29 mouse cellular contexts compared by ENCODE assay signal in the genomic region with DNA sequence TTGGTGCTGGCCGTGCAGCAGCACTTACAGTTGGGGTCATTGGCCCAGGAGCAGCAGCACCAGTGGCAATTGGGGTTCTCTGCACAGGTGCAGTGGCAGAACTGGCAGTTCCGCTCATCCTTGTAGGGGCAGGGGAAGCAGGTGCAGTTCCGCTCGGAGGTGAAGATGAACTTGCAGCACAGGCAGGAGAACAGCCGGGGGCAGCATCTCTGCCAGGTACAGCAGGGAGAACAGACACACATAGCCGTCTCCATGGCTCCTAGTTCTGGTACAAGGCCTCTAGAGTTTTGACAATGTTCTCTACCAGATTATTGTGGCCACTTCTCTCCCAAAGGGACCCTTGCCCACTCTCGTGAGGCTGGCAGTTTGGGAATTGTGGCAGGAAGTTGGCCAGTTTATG. TPM values are rescaled to one million over a fixed set of nuclear protein-coding genes. Genes with fewer than 3 reads are reported as not detected.
DNase-seq lines count a peak whose midpoint lies in the region; TF ChIP-seq lines count a peak whose summit lies in the region.
"Had no signal": no experiment of that assay in that cellular context is flagged by ENCODE, and none has a peak within 500 bp of the region (broad histone marks: within the 10 kb centered on the region; RNA-seq: fewer than 3 reads in every experiment).

A gene (minus strand): TSS at position 368 of the 400 bp plus-strand sequence.

- no peak within 1 kb of the TSS for H3K9ac ChIP-seq in heart, adult 2 months (ENCODE audit: low read depth, low read length)
- H3K9ac ChIP-seq: embryonic facial prominence, embryonic 12.5 days; forebrain, embryonic 13.5 days; forebrain, embryonic 15.5 days; forebrain, postnatal 0 days had no signal

- no peaks in the 10 kb centered on the region for H3K36me3 ChIP-seq in heart, adult 2 months (ENCODE audit: control insufficient read depth, insufficient read depth, low read length)
- H3K36me3 ChIP-seq: embryonic facial prominence, embryonic 10.5 days; embryonic facial prominence, embryonic 12.5 days; forebrain, embryonic 15.5 days; G1E had no signal

- H3K4me3 ChIP-seq in heart, adult 2 months, result no peak within 1 kb of the TSS
- H3K4me3 ChIP-seq: embryonic facial prominence, embryonic 10.5 days; embryonic facial prominence, embryonic 12.5 days; forebrain, embryonic 13.5 days; forebrain, embryonic 15.5 days had no signal

- TF ChIP-seq EP300 in heart, adult 2 months (IDR thresholded peaks at IDR 0.05; ENCODE audit: insufficient read depth, low read depth, low read length), result no peak

- H3K4me1 ChIP-seq in heart, adult 2 months (ENCODE audit: control insufficient read depth, insufficient read depth, low read length), result no peaks in the 10 kb centered on the region
- H3K4me1 ChIP-seq: embryonic facial prominence, embryonic 10.5 days; embryonic facial prominence, embryonic 12.5 days; forebrain, embryonic 13.5 days; forebrain, embryonic 15.5 days had no signal

- no peak for TF ChIP-seq CTCF in heart, adult 2 months (IDR thresholded peaks at IDR 0.05)

- H3K27me3 ChIP-seq in heart, adult 2 months (ENCODE audit: control insufficient read depth, insufficient read depth, low read length), result no peaks in the 10 kb centered on the region
- H3K27me3 ChIP-seq: CH12.LX; embryonic facial prominence, embryonic 12.5 days; forebrain, embryonic 13.5 days; forebrain, embryonic 15.5 days had no signal

- no peaks in the 10 kb centered on the region for H3K79me2 ChIP-seq in heart, adult 2 months (replicated peaks; ENCODE audit: control insufficient read depth, insufficient read depth, low read length)

- H3K27ac ChIP-seq in heart, adult 2 months, result no peak within 1 kb of the TSS
- H3K27ac ChIP-seq: embryonic facial prominence, embryonic 10.5 days; embryonic facial prominence, embryonic 12.5 days; forebrain, embryonic 13.5 days; forebrain, embryonic 15.5 days had no signal

- DNase-seq in cerebellum, adult 9-10 months, result peak; percentile 5
- DNase-seq in cerebellum, adult 11-12 months, result no peak
- peak; percentile 43 to 67 for DNase-seq in cerebellum, postnatal 10 days
- DNase-seq in cerebellum, adult 11 months, result no peak
- DNase-seq in cerebellum, postnatal 25 days, result peak; percentile 29 to 50
- no peak for DNase-seq in cerebellum, postnatal 4 days (ENCODE audit: low spot score in 2 of 2)
- DNase-seq in brain, adult 2 months (ENCODE audit: low read depth, low spot score), result peak; percentile 15
- DNase-seq in heart, adult 2 months, result no peak
- DNase-seq: adrenal gland, adult 8-10 months; adrenal gland, postnatal 14 days; adrenal gland, postnatal 36 days; B cell, adult 2 months; forebrain, postnatal 0 days had no signal

- 81% methylated on average over 7 of the region's 7 CpGs for WGBS in heart, adult 2 months

- TF ChIP-seq POLR2A in heart, adult 2 months (IDR thresholded peaks at IDR 0.05; ENCODE audit: insufficient read depth, low read depth, low read length), result no peak

- intact Hi-C loops in heart, adult 2 months (cut with DNase I), result no loop called here

RNA-seq across cellular contexts. Expression of the gene that starts here (rescaled TPM):
- total RNA-seq in heart, adult 2 months (2021), result not detected
- not detected in 2 replicates for polyA plus RNA-seq in heart, adult 2 months (2012; rRNA removed)
- total RNA-seq: adrenal gland, adult 18-20 months; adrenal gland, adult 8-10 months; adrenal gland, postnatal 14 days; adrenal gland, postnatal 36 days; CH12.LX; G1E; gastrocnemius, adult 18-20 months had no signal
- polyA plus RNA-seq: activated CD4-positive, CD25-positive, alpha-beta regulatory T cell, adult 4 months; brain, embryonic 14.5 days; CD4-positive, CD25-positive, alpha-beta regulatory T cell, adult 4 months; cerebellum, adult 2 months; cortical plate, adult 2 months; embryonic facial prominence, embryonic 10.5 days; embryonic facial prominence, embryonic 12.5 days; embryonic facial prominence, embryonic 14.5 days; forebrain, embryonic 11.5 days; forebrain, embryonic 13.5 days; forebrain, embryonic 15.5 days; forebrain, postnatal 0 days; G1E; Patski had no signal

Comparison
In these comparisons a context has a peak if more than half of its experiments do, and no peak if none do; other contexts are left out.
1. DNase-seq: peak in cerebellum, adult 9-10 months (single experiment), cerebellum, postnatal 10 days (2 of 2), cerebellum, postnatal 25 days (2 of 2) and brain, adult 2 months (single experiment); none in cerebellum, adult 11-12 months (single experiment), cerebellum, adult 11 months (single experiment), cerebellum, postnatal 4 days (0 of 2) and heart, adult 2 months (0 of 2).